Mouse (Mus musculus): ENCODE measurements at regions not wholly inside any gene's neighbourhood (a gene's known extent, or its start where the extent isn't known, plus 50 kb on each side); places are given as distances from the start of the nearest gene placed in this dataset.

DNA sequence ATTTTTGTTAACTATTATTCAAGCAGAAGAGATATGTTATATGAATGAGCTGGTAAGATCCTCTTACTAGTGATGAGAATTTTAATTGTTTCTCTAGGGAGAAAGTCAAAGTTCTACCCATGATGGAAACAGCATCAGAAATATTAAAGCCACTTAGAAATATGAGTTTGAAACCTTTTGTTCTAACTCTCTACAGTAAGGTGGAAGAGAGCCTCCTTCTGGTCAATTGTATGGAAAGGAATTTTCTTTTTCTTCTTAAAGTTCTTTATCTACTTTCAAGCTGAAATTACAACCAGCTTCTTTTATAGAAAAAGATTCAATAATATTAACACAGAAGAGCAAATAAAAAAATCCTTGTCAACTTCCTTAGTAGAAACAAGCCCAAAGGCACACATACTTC, 94.4 kb upstream of the E2f7 start:
- no peak for TF ChIP-seq MYC (IDR thresholded peaks at IDR 0.05; ENCODE audit: low read depth, low read length)
- no peak for TF ChIP-seq CTCF (conservative IDR thresholded peaks at IDR 0.05 in 1 of 2, IDR thresholded peaks at IDR 0.05 in 1 of 2; ENCODE audit: low read depth in 2 of 2, low read length in 2 of 2)
- no peak for TF ChIP-seq RCOR1 (conservative IDR thresholded peaks at IDR 0.05; ENCODE audit: low read depth, low read length)
- TF ChIP-seq ZKSCAN1 (IDR thresholded peaks at IDR 0.05; ENCODE audit: borderline replicate concordance, low read depth, low read length), result no peak
- no peak for TF ChIP-seq TBP (conservative IDR thresholded peaks at IDR 0.05; ENCODE audit: low read depth, low read length)
- TF ChIP-seq SMC3 (IDR thresholded peaks at IDR 0.05; ENCODE audit: low read depth, low read length), result no peak
- no peak for TF ChIP-seq NRF1 (IDR thresholded peaks at IDR 0.05; ENCODE audit: low read depth, low read length)
- TF ChIP-seq POLR2A (IDR thresholded peaks at IDR 0.05; ENCODE audit: low read depth, low read length), result no peak
- TF ChIP-seq BHLHE40 (IDR thresholded peaks at IDR 0.05; ENCODE audit: low read depth, low read length), result no peak
- no peak for TF ChIP-seq ZC3H11A (IDR thresholded peaks at IDR 0.05; ENCODE audit: low read depth, low read length)
- no peak for TF ChIP-seq ZNF384 (IDR thresholded peaks at IDR 0.05; ENCODE audit: low read depth, low read length)
- no peak for TF ChIP-seq TCF12 (IDR thresholded peaks at IDR 0.05; ENCODE audit: low read depth, low read length)

Data from CH12.LX (cell line).